Mouse (Mus musculus): ENCODE results near the gene Phf1. TPM values are rescaled to one million over a fixed set of nuclear protein-coding genes. Genes with fewer than 3 reads are reported as not detected.

Gene Phf1
- polyA plus RNA-seq (2012; ENCODE audit: insufficient read depth, insufficient read length, low replicate concordance, missing spikeins) = not detected in 2 replicates

DNA sequence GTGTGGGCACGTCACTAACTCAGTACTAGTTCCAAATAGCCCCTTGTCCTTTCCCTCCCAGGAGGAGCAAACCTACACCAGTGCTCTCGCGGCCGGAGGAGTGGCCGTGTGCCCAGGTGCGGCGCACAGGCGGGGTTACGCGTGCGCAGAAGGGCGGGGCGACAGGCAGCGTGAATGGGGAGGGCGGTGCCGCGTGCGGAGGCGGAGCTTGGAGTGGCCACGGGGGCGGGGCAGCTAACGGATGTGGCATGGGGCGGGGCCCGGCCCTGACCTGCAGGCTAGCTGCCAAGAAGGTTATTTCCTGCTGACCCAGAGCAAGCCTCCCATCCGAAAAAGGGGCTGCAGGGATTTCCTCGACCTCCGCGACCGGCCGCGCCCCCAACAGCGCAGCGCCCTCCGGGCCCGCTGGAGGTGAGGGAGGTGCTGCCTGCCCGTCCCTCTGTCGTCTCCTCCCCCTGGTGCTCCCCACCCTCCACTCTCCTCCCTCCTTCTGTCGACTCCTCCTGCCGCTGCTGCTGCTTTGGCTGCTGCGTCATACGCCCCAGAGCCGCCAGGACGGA lies at the start of gene Phf1:
Phf1 (plus strand) TSS at position 214 of the 560 bp plus-strand sequence.
- WGBS = under 1% methylated on average over 42 of the region's 43 CpGs
- Histone ChIP-seq H3K27ac (ENCODE audit: insufficient read depth, low read depth, low read length) (peak within 1 kb of the TSS; percentile 76; the same call in 1 of the 2 replicates), H3K4me3 (ENCODE audit: insufficient read depth, low read depth, low read length) (peak within 1 kb of the TSS; percentile 68), H3K4me1 (ENCODE audit: control insufficient read depth, insufficient read depth, low read length) (peaks cover 17% of the 10 kb centered on the region)
- TF ChIP-seq CTCF (IDR thresholded peaks at IDR 0.05; ENCODE audit: insufficient read depth, low read depth, low read length) = no peak
- peak; percentile 26; the same call in 1 of the 2 replicates for TF ChIP-seq POLR2A (IDR thresholded peaks at IDR 0.05; ENCODE audit: insufficient read depth, low read depth, low read length)

DNA sequence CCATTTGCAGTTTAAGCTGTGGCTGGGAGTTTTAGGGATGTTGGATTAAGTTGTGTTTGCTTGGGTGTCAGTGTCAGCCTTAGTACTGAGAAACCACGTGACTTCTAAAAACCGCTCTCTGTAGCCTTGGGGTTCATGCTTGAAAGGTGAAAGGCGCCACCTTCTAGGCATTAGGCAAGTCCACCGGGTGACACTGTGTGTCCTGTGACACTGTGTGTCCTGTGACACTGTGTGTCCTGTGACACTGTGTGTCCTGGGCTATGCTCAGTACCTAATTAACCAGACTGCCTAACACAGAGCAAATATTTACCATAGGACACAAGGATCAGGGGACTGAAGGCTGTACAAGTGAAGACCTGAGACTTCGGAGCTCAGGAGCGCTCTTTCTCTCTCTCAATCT lies 49.3 kb upstream of the Phf1 start:
- Histone ChIP-seq H3K4me3 (ENCODE audit: insufficient read depth, low read depth, low read length) (no peak overlapping the region), H3K27ac (ENCODE audit: insufficient read depth, low read depth, low read length) (no peak overlapping the region), H3K4me1 (ENCODE audit: control insufficient read depth, insufficient read depth, low read length) (peaks cover 9% of the 10 kb centered on the region)
- TF ChIP-seq POLR2A (IDR thresholded peaks at IDR 0.05; ENCODE audit: insufficient read depth, low read depth, low read length) = no peak
- TF ChIP-seq CTCF (IDR thresholded peaks at IDR 0.05; ENCODE audit: insufficient read depth, low read depth, low read length) = no peak
- WGBS = 89% methylated on average over 6 of the region's 6 CpGs

DNA sequence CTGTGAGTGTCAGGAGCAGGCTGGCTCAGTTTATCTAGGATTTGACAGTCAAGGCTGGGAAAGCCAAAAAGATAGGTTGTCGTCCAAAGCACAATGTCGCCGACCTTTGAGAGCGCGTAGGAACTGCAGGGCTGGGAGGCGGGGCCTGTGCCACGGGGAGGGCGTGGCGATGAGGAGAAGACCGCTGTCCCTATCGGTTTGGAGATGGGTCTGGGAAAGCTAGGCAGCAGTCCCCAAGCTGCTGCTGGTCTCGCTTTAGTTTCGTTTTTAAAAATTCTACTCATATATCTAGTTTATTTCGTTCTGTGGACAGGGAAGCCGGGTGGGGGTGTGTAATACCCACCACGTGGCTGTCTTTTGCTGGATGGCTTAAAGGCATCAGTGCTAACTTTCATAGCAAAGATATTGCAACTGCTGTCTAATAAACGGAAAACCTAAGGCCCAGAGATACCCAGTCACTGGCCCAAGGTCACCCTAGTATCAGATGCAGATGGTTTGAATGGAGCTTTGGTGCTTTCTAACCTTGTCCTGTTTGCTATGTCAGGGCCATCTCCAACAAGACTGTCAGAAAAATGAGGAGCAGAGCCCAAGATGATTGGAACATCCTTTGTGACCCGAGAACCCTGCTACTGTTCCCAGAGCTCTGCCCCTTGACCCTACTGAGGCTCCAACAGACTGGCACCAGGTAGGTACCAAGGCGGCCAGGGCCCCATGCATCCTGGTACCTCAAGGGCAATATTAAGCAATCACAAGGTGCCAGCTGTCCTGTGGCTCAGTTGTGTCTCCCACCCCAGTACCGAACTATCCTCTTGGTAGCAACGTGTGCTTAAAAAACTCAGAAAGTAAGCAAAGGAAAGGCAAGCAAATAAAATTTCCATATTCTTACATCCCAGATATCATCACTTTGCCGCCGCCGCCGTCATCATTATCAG lies 47.6 kb upstream of the Phf1 start:
- Histone ChIP-seq H3K4me3 (ENCODE audit: insufficient read depth, low read depth, low read length) (peak overlapping the region; percentile 33), H3K27ac (ENCODE audit: insufficient read depth, low read depth, low read length) (no peak overlapping the region), H3K4me1 (ENCODE audit: control insufficient read depth, insufficient read depth, low read length) (peaks cover 9% of the 10 kb centered on the region)
- no peak for TF ChIP-seq CTCF (IDR thresholded peaks at IDR 0.05; ENCODE audit: insufficient read depth, low read depth, low read length)
- no peak for TF ChIP-seq POLR2A (IDR thresholded peaks at IDR 0.05; ENCODE audit: insufficient read depth, low read depth, low read length)
- 19% methylated on average over 25 of the region's 25 CpGs for WGBS

DNA sequence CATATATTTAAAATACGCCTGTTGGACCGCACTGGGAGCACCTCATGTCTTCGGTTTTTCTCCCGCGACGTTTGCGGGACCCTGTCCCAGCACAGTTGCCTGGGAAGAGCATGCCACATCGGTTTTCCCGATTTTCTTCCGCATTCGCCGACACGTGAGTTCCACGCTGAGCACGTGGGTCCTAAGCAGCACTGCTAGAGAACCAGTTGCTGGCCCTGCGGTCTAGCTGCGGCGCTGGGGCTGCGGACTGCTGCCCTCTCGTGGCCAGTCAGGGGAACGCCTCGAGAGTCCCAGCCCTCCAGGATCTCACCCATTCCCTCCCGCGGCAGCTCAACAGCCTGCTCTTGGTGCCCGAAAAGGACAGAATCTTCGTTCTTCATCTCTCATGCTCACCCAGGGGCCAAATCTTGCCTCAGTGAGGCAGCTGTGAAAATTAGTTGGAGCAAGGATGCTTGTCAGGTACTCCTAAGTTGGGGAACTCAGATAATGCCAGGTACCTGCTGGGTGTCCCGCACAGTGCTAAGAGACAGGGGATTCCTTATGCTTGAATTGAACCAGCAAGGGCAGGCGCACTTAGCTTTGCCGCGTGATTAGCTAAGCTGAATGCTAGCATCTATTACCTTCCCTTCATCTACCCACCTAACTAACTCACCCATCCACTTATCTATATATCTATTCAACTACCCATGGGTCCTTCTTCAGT lies 46.7 kb upstream of the Phf1 start:
- H3K4me1 ChIP-seq (ENCODE audit: control insufficient read depth, insufficient read depth, low read length) = peaks cover 9% of the 10 kb centered on the region
- WGBS = 8% methylated on average over 30 of the region's 30 CpGs
- H3K4me3 ChIP-seq (ENCODE audit: insufficient read depth, low read depth, low read length) = peak overlapping the region; percentile 47
- TF ChIP-seq POLR2A (IDR thresholded peaks at IDR 0.05; ENCODE audit: insufficient read depth, low read depth, low read length) (no peak), CTCF (IDR thresholded peaks at IDR 0.05; ENCODE audit: insufficient read depth, low read depth, low read length) (peak; percentile 91)
- no peak overlapping the region for H3K27ac ChIP-seq (ENCODE audit: insufficient read depth, low read depth, low read length)

DNA sequence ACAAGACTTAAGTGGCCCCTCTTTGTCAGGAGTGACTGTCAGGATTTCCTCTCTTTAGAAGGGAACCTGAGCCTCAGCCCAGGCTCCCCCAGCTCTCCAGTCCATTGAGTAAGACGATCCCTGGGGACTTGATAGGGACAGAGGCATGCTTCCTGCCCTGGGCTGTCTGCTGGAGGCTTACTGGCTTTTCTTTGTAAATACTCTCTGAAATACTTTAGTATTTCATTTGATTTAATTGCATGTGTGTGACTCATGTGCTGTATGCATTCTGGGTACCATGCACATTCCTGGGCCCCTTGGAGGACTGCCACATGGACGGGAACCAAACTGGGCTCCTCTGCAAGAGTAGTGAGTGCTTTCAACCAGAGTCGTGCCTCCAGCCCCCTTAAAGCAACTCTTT lies 44.9 kb upstream of the Phf1 start:
- no peak overlapping the region for H3K4me3 ChIP-seq (ENCODE audit: insufficient read depth, low read depth, low read length)
- 43% methylated on average over 3 of the region's 3 CpGs for WGBS
- peaks cover 19% of the 10 kb centered on the region for H3K4me1 ChIP-seq (ENCODE audit: control insufficient read depth, insufficient read depth, low read length)
- TF ChIP-seq CTCF (IDR thresholded peaks at IDR 0.05; ENCODE audit: insufficient read depth, low read depth, low read length) (no peak), POLR2A (IDR thresholded peaks at IDR 0.05; ENCODE audit: insufficient read depth, low read depth, low read length) (no peak)
- H3K27ac ChIP-seq (ENCODE audit: insufficient read depth, low read depth, low read length) = no peak overlapping the region

DNA sequence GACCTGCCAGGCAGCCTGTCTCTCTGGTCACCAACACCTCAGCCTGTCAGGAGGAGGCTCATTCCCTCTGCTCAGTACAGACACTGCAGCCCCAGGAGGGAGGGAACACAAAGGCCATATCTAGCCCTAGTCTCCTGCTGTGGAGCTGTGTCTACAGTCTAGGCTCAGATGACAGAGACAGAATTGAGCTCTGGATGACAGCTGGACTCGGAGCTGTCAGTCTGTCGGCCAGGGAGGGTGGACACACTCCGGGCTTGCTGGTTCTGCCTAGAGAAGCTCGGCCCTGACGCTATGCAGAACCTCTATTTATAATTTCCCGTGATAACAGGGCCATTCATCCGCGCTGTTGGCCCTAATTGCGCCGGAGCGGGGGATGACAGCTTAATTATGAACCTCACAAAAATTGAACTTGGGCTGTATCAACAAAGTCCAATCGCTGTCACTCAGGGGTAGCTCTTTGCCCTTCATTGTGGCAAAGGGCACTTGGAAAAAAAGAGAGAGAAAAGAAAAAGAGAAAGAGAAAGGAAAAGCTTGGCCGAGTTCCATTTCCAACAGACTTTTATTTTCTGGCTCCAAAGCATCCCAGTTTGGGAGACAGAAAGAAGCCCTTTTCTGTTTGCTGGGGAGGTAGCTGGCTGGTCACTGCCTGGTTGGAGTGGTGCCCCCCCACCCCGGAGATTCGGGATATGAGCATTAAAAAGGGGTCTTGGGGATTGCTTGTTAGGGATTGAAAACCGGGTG lies 40.0 kb upstream of the Phf1 start:
- TF ChIP-seq CTCF (IDR thresholded peaks at IDR 0.05; ENCODE audit: insufficient read depth, low read depth, low read length) = no peak
- TF ChIP-seq POLR2A (IDR thresholded peaks at IDR 0.05; ENCODE audit: insufficient read depth, low read depth, low read length) = no peak
- peak overlapping the region; percentile 0; the same call in 1 of the 2 replicates for H3K4me3 ChIP-seq (ENCODE audit: insufficient read depth, low read depth, low read length)
- H3K27ac ChIP-seq (ENCODE audit: insufficient read depth, low read depth, low read length) = peak overlapping the region; percentile 18; the same call in 1 of the 2 replicates
- WGBS = 8% methylated on average over 16 of the region's 16 CpGs
- H3K4me1 ChIP-seq (ENCODE audit: control insufficient read depth, insufficient read depth, low read length) = peaks cover 29% of the 10 kb centered on the region

DNA sequence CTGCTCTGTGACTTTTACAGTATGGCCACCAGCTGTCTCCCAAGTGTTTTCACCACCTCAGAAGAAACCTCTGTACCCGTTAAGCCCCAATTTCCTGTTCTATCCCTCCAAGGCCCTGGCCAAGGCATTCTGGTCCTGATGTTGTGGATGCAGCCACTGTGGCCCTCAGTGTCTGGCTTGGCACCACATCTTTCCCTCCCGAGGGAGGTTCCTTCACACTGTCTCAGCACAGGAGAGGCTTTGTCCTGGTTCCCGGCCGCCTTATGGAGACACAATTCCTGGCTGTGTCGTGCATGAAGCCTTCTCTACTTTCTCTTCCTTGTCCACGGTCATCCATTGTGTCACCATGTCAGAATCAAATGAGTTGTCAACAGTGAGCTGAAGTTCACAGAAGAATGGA lies 39.4 kb upstream of the Phf1 start:
- TF ChIP-seq CTCF (IDR thresholded peaks at IDR 0.05; ENCODE audit: insufficient read depth, low read depth, low read length) (no peak), POLR2A (IDR thresholded peaks at IDR 0.05; ENCODE audit: insufficient read depth, low read depth, low read length) (no peak)
- Histone ChIP-seq H3K4me3 (ENCODE audit: insufficient read depth, low read depth, low read length) (no peak overlapping the region), H3K4me1 (ENCODE audit: control insufficient read depth, insufficient read depth, low read length) (peaks cover 29% of the 10 kb centered on the region), H3K27ac (ENCODE audit: insufficient read depth, low read depth, low read length) (no peak overlapping the region)
- WGBS = 46% methylated on average over 6 of the region's 6 CpGs

DNA sequence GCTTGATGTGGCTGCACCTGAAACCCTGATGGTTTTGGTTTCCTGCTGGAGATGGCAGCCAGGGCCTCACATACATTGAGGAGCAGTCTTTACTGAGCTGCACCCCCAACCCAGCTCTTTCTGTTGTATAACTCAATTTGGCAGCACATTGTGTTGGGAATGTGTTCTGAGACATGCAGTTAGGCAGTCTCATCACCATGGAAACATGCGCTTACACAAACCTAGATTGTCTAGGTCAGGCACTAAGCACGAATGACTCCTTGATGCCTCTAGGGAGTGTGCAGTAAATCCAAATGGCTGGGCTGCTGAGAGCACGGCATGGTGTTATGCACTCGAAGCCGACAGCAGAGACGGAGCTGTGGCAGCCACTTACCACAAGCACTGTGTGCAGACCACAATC lies 38.5 kb upstream of the Phf1 start:
- no peak overlapping the region for H3K4me3 ChIP-seq (ENCODE audit: insufficient read depth, low read depth, low read length)
- peaks cover 29% of the 10 kb centered on the region for H3K4me1 ChIP-seq (ENCODE audit: control insufficient read depth, insufficient read depth, low read length)
- WGBS = 53% methylated on average over 6 of the region's 6 CpGs
- no peak overlapping the region for H3K27ac ChIP-seq (ENCODE audit: insufficient read depth, low read depth, low read length)
- TF ChIP-seq CTCF (IDR thresholded peaks at IDR 0.05; ENCODE audit: insufficient read depth, low read depth, low read length) (no peak), POLR2A (IDR thresholded peaks at IDR 0.05; ENCODE audit: insufficient read depth, low read depth, low read length) (no peak)
